Mouse (Mus musculus): ENCODE measurements around the gene Pnpla7. TPM values are rescaled to one million over a fixed set of nuclear protein-coding genes. Genes with fewer than 3 reads are reported as not detected.

Pnpla7 gene
- polyA plus RNA-seq, 1 experiment from 2014 or later: 9.5 TPM

DNA sequence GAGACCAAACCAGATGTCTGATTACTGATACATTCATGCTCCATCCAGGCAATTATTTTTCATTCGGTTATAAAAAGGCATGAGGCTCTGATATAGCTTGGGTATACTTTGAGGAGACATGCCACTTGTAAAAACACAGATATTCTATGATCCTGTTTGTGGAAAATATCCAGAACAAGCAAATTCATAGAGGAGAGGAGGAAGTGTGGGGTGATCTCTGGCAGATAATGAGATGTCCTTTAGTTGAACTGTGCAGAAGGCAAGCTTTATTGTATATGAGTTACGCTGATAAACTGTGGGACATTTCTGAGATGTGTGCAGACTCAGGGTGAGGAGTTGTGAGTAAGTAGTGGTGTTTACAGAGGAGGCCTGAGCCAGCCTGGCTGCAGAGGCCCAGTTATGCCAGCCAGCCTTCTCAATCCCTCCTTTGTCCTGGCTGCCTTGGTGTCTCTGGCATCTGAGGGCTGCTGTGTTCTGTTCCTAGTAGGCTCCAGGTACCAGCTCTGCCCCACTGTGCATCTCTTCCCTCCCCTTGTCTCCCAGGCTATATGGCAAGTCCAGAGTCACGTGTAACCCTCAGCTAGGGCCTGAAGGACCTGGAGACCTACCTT lies 122.3 kb downstream of the Pnpla7 start:
- H3K27me3 ChIP-seq (ENCODE audit: control insufficient read depth, insufficient read depth, low read length): no peaks in the 10 kb centered on the region
- H3K36me3 ChIP-seq (ENCODE audit: control insufficient read depth, insufficient read depth, low read length): no peaks in the 10 kb centered on the region
- 0 out of 2 replicates have a peak, but pooled peaks cover 8% of the 10 kb centered on the region for H3K4me1 ChIP-seq (ENCODE audit: control insufficient read depth, insufficient read depth, low read length)
- H3K4me3 ChIP-seq (replicated peaks; ENCODE audit: low read length): no peak overlapping the region
- H3K4me2 ChIP-seq (ENCODE audit: low read depth, low read length): no peak overlapping the region
- 64% methylated on average over 3 of the region's 3 CpGs for WGBS
- H3K9me3 ChIP-seq (replicated peaks; ENCODE audit: control insufficient read depth, low read length): no peaks in the 10 kb centered on the region
- H3K27ac ChIP-seq (ENCODE audit: low read length): peak overlapping the region; percentile 13; the same call in 1 of the 2 replicates
- 0 out of 2 replicates have a peak overlapping the region, but pooled peaks have one; percentile 15 for H3K9ac ChIP-seq (ENCODE audit: low read length)
- no peak for ATAC-seq (ENCODE audit: insufficient read depth, low FRiP score)

DNA sequence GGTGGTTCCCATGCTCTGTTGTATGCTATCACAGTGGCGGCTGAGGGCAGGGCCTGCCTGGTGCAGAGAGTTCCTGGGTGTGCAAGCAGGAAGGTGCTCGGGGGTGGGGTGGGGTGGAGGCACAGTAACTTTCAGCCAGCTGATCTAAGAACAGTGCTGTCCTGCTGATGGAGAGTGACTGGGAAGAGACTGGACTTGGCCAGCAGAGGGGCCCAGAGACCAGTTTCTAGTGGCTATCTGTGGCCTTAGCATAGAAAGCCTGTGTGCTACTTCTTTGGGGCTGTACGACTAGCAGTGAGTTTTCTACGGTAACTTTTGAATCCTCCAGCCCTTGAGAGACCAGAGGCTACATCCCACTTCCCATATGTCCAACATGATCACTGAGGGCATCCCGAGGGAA lies 123.1 kb downstream of the Pnpla7 start:
- Histone ChIP-seq H3K4me3 (replicated peaks; ENCODE audit: low read length) (no peak overlapping the region), H3K4me2 (ENCODE audit: low read depth, low read length) (no peak overlapping the region), H3K4me1 (ENCODE audit: control insufficient read depth, insufficient read depth, low read length) (0 out of 2 replicates have a peak, but pooled peaks cover 8% of the 10 kb centered on the region), H3K27ac (ENCODE audit: low read length) (no peak overlapping the region; the same call in 1 of the 2 replicates), H3K9me3 (replicated peaks; ENCODE audit: control insufficient read depth, low read length) (no peaks in the 10 kb centered on the region), H3K27me3 (ENCODE audit: control insufficient read depth, insufficient read depth, low read length) (no peaks in the 10 kb centered on the region), H3K36me3 (ENCODE audit: control insufficient read depth, insufficient read depth, low read length) (no peaks in the 10 kb centered on the region), H3K9ac (ENCODE audit: low read length) (no peak overlapping the region)
- ATAC-seq (ENCODE audit: insufficient read depth, low FRiP score): peak; percentile 30; the same call in 1 of the 2 replicates
- WGBS: 47% methylated on average over 5 of the region's 5 CpGs

DNA sequence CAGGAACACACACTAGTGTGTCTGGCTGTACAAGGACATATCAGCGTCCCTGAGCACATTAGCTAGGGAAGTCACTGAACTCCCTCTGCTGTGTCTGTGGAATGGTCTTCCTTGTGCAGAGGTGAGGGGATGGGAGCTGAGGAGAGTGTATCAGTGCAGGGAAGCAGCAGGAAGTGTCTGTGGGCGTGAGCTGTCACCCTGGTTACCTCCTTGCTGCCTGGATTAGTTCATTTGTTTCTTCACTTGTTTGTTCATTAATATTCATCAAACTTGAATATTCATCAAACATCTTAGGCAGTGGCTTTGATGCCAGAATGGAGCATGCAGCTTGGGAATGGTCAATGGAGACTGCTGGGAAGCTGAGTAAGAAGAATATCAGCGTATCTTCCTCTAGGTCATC lies 123.9 kb downstream of the Pnpla7 start:
- Histone ChIP-seq H3K9ac (ENCODE audit: low read length) (no peak overlapping the region), H3K4me2 (ENCODE audit: low read depth, low read length) (no peak overlapping the region), H3K4me1 (ENCODE audit: control insufficient read depth, insufficient read depth, low read length) (0 out of 2 replicates have a peak, but pooled peaks cover 8% of the 10 kb centered on the region), H3K27me3 (ENCODE audit: control insufficient read depth, insufficient read depth, low read length) (no peaks in the 10 kb centered on the region), H3K27ac (ENCODE audit: low read length) (no peak overlapping the region), H3K9me3 (replicated peaks; ENCODE audit: control insufficient read depth, low read length) (no peaks in the 10 kb centered on the region), H3K4me3 (replicated peaks; ENCODE audit: low read length) (no peak overlapping the region), H3K36me3 (ENCODE audit: control insufficient read depth, insufficient read depth, low read length) (no peaks in the 10 kb centered on the region)
- no peak for ATAC-seq (ENCODE audit: insufficient read depth, low FRiP score)
- 76% methylated on average over 3 of the region's 3 CpGs for WGBS

Small RNA genes lying within 50 kb of the gene (microRNA-seq; reads per million reads assigned to microRNA genes)
- gene Gm22875: not detected
- gene Gm24328: not detected
- gene Mir7664: not detected

Other genes starting within 250 kb of the Pnpla7 start
- gene Cacna1b, start 212.9 kb upstream of the Pnpla7 start, polyA plus RNA-seq (2015; fragmentation: Nextera tagmentation; extraction: Ambion mirVana): 0.90 and 0.99 TPM in 2 replicates
- 66.6 and 67.6 TPM in 2 replicates for gene Ehmt1, start 56.4 kb upstream of the Pnpla7 start, polyA plus RNA-seq (2015; fragmentation: Nextera tagmentation; extraction: Ambion mirVana)
- gene Arrdc1, start 40.8 kb upstream of the Pnpla7 start, polyA plus RNA-seq (2015; fragmentation: Nextera tagmentation; extraction: Ambion mirVana): 105 and 120 TPM in 2 replicates
- gene Zmynd19, start 26.2 kb upstream of the Pnpla7 start, polyA plus RNA-seq (2015; fragmentation: Nextera tagmentation; extraction: Ambion mirVana): 1.9 and 2.3 TPM in 2 replicates
- 22.0 and 22.1 TPM in 2 replicates for gene Dph7, start 13.6 kb upstream of the Pnpla7 start, polyA plus RNA-seq (2015; fragmentation: Nextera tagmentation; extraction: Ambion mirVana)
- 112 and 119 TPM in 2 replicates for gene Mrpl41, start 935 bp upstream of the Pnpla7 start, polyA plus RNA-seq (2015; fragmentation: Nextera tagmentation; extraction: Ambion mirVana)
- gene Nsmf, start 78.3 kb downstream of the Pnpla7 start, polyA plus RNA-seq (2015; fragmentation: Nextera tagmentation; extraction: Ambion mirVana): 57.2 and 62.0 TPM in 2 replicates
- gene Entpd8, start 104.3 kb downstream of the Pnpla7 start, polyA plus RNA-seq (2015; fragmentation: Nextera tagmentation; extraction: Ambion mirVana): 2.5 and 2.6 TPM in 2 replicates
- gene Noxa1, start 119.1 kb downstream of the Pnpla7 start, polyA plus RNA-seq (2015; fragmentation: Nextera tagmentation; extraction: Ambion mirVana): 8.1 and 8.8 TPM in 2 replicates
- 9.9 and 11.0 TPM in 2 replicates for gene Nrarp, start 204.7 kb downstream of the Pnpla7 start, polyA plus RNA-seq (2015; fragmentation: Nextera tagmentation; extraction: Ambion mirVana)
- 16.8 and 19.2 TPM in 2 replicates for gene Tor4a, start 220.9 kb downstream of the Pnpla7 start, polyA plus RNA-seq (2015; fragmentation: Nextera tagmentation; extraction: Ambion mirVana)
- gene Nelfb, start 235.5 kb downstream of the Pnpla7 start, polyA plus RNA-seq (2015; fragmentation: Nextera tagmentation; extraction: Ambion mirVana): 102 and 109 TPM in 2 replicates
- 0.06 TPM in 1 of 2 replicates, not detected in the other for gene Stpg3, start 238.6 kb downstream of the Pnpla7 start, polyA plus RNA-seq (2015; fragmentation: Nextera tagmentation; extraction: Ambion mirVana)
- gene Fam166a, start 242.7 kb downstream of the Pnpla7 start, polyA plus RNA-seq (2015; fragmentation: Nextera tagmentation; extraction: Ambion mirVana): not detected in 2 replicates
- gene Tubb4b, start 248.7 kb downstream of the Pnpla7 start, polyA plus RNA-seq (2015; fragmentation: Nextera tagmentation; extraction: Ambion mirVana): 631 and 720 TPM in 2 replicates

Data from stomach, embryonic 16.5 days (tissue).